Mouse (Mus musculus) lung, adult 2 months (tissue): ENCODE measurements at regions not wholly inside any gene's neighbourhood (a gene's known extent, or its start where the extent isn't known, plus 50 kb on each side); places are given as distances from the start of the nearest gene placed in this dataset.

ENCODE experiments used
- CTCF ChIP-seq: fragments of 200-500 bp; IDR thresholded peaks from 2 replicates; pipeline ENCODE4 v1.5.1; 2011; ENCODE audit warnings: mild to moderate bottlenecking, low read length, control low read depth; ENCODE audit not compliant: insufficient read depth
- POLR2A ChIP-seq: fragments of 200-500 bp; IDR thresholded peaks from 2 replicates; pipeline ENCODE4 v1.6.1; 2011; ENCODE audit warnings: low read depth, mild to moderate bottlenecking, control low read depth, low read length, borderline replicate concordance; ENCODE audit errors: extremely low read depth

GRCm38 (mm10) chr13:99675951-99676350 lies 159.6 kb upstream of the Map1b start:
- TF ChIP-seq CTCF: no peak
- no peak for TF ChIP-seq POLR2A
